Mouse (Mus musculus) MEL (cell line): ENCODE results near the gene Tdp1.

Source experiments
- CTCF ChIP-seq, 3 experiments: IDR thresholded peaks in 2 of 3; conservative IDR thresholded peaks in 1 of 3; 2 replicates each; pipeline ENCODE4 v1.5.1; 2011 to 2012; ENCODE audit warnings: low read length in 3 of 3, low read depth in 2 of 3, mild to moderate bottlenecking in 2 of 3, improper control_type of control experiment in 1 of 3, inconsistent platforms in 1 of 3, mixed read lengths in 1 of 3, moderate library complexity in 1 of 3; ENCODE audit not compliant: control insufficient read depth in 1 of 3, insufficient read depth in 1 of 3, poor library complexity in 1 of 3, severe bottlenecking in 1 of 3
- E2F4 ChIP-seq: IDR thresholded peaks from 2 replicates; pipeline ENCODE4 v1.6.1; 2011; ENCODE audit warnings: low read depth, low read length, improper control_type of control experiment, borderline replicate concordance

- TF ChIP-seq E2F4 (no peak), CTCF (IDR thresholded peaks at IDR 0.05 in 2 of 3, conservative IDR thresholded peaks at IDR 0.05 in 1 of 3; ENCODE audit: control insufficient read depth in 1 of 3, insufficient read depth in 1 of 3, low read depth in 2 of 3, low read length in 3 of 3, poor library complexity in 1 of 3, severe bottlenecking in 1 of 3) (no peak)
These were observed 72.1 kb downstream of the Tdp1 start for GRCm38 (mm10) chr12:99956411-99956810.
